Mouse (Mus musculus): ENCODE data around the gene Pdlim3.
A peak's percentile ranks its signal among the peaks of the same experiment; 100 is the strongest.
"Not testable (repeated sequence)": the region's sequence is repeated elsewhere in the genome, so short reads cannot be mapped to it uniquely, and the experiment has no call there.

Pdlim3 gene

DNA sequence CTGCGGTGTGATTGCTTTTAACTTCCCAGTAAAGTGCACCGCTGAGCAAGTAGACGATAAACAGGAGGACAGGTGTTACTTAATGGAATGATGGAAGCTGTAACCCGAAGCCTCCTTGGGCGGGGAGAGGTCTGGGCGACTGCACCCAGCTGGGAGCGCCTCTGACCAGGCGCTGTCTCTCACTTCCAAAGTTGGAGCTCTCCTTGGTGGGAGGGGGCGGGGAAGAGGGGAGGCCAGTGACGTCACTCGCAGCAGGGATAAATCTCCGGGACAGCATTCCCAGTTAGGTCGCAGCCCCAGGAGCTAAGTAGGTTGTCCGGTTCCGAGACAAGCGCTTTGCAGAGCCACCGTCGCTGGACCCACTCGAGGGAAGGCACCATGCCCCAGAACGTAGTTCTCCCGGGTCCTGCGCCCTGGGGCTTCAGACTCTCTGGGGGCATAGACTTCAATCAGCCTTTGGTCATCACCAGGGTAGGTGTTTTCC lies at the start of gene Pdlim3:
TSS of gene Pdlim3 (plus strand) at position 260 of the 484 bp plus-strand sequence.
- ATAC-seq (ENCODE audit: insufficient number of reproducible peaks, low FRiP score, low TSS enrichment), result no peak

DNA sequence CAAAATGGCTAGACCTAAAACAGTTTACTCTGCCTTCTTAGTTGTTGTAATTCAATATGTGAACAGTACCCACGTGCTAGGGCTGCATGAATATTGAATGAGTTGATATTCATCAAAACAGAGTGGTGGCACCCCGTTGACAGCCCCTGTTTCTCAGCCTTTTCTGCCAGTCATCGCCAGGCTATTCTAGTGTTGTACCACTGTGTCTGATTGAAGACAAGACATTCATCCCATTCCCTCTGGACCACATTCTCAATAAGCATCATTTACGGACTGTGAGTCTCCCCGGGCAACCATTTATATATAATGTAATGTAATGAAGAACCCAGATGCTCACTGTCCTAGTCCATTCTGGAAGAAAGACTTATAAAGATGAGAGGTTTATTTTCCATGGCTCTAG lies 42.0 kb upstream of the Pdlim3 start:
- no peak for ATAC-seq (ENCODE audit: insufficient number of reproducible peaks, low FRiP score, low TSS enrichment)

DNA sequence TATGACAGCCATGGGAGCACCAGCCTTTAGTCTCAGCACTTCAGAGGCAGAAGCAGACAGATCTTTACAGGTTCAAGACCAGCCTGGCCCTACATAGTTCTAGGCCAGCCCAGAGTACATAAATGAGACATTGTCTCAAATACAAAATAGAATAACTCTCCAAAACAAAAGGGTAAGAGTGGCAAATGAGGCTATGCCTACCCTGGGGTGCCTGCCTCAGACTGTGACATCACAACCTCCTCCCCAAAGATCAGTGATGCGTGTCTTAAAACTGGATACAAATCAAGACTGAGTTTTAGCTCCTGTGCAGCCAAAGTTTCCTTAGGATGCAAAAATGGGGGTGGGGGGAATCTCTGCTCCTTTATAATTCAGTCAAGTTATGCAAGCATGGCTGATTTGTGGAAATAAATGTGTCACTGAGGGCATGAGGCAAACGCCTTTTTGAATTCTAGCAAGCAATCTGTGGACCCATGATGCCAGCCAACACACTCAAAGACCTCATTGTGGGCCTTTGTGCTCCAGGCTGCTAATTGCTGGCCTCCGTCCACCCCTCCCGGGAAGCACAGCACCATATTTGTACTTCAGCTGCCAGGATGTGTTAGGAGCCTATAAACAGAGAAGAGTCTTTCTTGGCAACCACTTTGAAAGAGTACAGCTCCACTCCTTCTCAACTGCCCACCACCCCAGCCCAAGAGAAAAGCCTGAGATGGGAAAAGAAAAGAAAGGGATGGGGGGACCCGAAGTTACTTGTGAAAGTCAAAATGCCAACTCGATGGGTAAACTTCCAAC lies 41.0 kb upstream of the Pdlim3 start:
- ATAC-seq (ENCODE audit: insufficient number of reproducible peaks, low FRiP score, low TSS enrichment), result peak; percentile 45; the same call in 1 of the 2 replicates

DNA sequence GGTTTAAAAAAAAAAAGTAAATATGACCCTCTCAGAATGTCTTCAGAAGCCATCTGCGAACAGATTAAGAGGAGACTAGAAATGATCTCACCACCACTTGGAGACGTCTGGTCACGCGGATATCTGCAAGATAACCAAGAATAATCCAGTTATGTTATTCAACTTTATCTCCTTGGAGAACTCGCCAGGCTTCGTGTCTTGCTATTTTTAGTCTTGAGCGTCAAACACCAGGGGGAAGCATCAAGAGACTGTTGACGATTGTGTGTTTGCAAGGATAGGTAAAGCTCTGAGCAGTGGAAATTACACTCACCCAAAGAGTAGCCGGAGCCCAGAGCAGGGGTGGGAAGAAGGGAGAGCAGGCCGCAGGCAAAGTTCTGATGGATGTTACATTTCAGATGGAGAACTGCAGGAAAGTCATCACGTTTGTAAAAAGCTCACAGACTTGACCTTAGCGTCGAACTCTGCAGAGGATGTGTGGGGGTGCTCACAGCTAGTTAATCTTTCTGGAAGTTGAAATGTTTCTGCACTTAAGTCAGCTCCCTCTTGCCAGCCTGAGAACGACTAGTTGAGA lies 40.3 kb upstream of the Pdlim3 start:
- ATAC-seq (ENCODE audit: insufficient number of reproducible peaks, low FRiP score, low TSS enrichment), result no peak

DNA sequence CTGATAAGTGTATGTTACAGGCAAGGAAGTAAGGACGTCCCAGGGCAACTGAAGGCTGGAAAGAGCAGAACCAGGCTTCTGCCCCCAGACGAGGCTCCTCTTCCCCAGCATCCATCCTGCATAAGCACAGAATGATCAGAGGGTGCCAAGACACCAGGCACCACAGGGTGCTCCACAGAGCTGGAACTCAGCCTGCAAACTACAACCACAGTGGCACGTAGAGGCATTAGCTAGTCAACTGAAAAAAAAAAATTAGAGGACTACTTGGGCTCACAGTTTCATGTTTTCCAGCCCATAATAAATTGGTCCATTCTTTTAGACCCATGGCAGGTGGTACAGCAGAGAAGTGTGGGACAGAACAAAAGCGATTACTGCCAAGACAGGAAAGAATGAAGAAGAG lies 39.4 kb upstream of the Pdlim3 start:
- no peak for ATAC-seq (ENCODE audit: insufficient number of reproducible peaks, low FRiP score, low TSS enrichment)

DNA sequence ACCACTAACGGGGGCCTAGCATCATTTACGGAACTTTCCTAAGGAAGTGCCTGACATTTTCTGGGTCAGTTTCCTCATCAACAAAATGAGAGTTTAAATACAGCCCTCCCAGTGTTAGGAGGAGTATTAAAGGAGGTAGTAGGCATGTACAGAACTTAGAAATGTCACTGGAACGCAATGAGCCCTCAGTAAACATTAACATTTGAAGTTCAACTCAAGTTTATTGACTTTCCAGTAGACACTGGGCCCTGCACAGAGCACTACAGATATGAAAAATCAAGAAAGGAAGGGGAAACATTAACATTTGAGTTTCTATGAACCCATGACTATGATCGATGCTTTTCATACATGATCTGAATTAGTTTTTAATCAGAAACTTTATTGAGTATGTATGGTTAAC lies 30.1 kb upstream of the Pdlim3 start:
- ATAC-seq (ENCODE audit: insufficient number of reproducible peaks, low FRiP score, low TSS enrichment), result no peak

DNA sequence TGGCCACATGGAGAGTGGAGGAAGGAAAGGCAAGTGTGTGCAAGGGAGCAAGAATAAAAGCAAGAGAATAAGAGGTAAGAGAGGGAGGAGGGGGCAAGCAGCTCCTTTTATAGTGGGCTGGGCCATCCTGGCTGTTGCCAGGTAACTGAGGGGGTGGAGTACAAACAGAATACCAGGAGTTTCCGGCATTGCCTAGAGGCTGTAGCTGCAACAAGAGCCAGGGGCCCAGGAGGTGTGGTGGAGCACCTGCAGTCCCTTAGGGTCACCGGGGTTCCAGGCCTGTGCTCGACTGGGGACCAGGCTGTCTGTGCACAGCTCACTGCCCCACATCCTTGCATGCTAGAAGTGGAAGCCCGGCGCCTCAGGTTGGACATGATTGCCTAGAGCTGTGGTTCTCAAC lies 27.5 kb upstream of the Pdlim3 start:
- no peak for ATAC-seq (ENCODE audit: insufficient number of reproducible peaks, low FRiP score, low TSS enrichment)

DNA sequence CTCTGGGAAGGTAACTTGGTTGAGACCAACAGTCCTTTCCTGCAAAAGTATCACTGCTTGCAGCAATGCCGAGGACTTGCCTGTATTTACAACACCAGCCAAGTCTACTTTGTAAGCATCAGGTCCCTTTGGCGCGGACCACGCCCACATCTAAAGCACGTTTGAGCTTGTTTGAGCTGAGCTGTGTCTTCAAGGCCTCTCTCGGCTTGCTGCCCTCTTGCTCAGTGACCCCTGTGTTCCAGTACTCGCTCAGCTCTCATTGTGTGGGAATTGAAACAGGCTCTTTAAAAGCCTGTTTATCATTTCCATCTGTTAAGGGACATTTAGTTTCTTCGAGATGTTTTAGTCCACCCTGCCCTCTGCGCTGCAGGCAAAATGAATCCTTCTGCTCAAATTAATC lies 26.9 kb upstream of the Pdlim3 start:
- ATAC-seq (ENCODE audit: insufficient number of reproducible peaks, low FRiP score, low TSS enrichment), result no peak

DNA sequence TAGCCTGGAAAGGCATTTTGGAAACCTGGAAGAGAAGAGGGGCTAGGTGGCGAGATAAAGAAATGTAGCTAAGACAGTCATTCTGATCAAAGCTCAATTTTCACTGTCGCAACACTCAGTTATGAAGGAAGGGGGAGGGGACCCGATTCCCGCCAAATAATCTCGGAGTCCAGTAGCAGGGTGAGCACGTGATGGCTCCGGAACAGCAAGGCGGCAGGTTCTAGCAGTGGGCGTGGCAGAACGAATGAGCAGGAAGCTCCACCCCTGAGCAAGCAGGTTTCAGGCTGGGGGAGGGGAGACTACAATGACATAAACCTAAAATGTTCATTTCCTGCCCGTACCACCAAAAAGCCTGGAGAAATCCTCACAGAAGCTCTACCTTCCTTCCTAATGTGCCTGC lies 13.7 kb upstream of the Pdlim3 start:
- not testable (repeated sequence) for ATAC-seq (ENCODE audit: insufficient number of reproducible peaks, low FRiP score, low TSS enrichment)

DNA sequence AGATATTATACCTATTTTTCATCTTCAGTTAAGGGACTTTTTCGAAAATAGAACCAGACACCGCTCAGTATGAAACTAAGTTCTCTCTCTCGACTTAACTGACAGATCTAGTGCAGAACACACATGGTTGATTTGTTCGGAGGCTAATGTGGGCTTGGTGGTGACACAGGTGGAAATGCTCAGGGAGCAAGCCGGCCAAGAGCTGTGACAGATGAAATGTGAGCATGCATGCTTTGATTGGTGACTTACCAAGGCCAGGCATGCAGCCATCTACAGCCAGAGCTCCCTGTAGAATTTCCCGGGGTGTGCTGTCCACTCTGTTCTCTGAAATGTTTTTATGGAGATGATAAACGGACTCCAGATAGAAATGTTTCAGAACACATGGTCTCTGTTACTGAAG lies 13.2 kb upstream of the Pdlim3 start:
- no peak for ATAC-seq (ENCODE audit: insufficient number of reproducible peaks, low FRiP score, low TSS enrichment)

DNA sequence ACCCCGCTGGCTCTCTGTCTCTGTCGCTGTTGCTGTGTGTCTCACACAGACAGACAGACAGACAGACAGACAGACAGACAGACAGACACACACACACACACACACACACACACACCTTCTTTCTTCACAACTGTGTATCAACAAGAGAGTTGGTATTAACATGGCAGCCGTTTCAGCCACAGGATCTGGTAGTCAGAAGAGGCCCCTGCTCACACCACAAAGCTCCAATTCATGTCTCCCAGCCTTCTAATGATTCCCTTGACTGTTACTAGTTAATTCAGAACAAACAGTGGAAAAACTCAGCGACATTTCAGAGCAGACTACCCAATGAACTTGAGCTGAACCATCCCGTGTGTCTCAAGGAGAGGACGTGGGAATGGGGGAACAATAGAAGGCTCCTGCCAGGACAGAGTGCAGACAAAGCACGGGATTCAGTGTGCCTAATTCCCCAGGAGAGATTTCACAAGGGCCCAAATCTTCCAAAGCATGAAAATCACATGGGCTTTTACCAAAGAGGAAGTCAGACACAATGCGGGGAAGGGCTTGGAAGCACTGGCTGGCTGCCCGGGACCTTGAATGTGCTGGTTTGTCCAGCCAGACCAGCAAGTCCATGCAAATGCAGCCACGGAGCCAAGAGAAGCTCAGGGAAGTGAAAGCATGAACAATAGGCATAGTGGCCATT lies 10.2 kb upstream of the Pdlim3 start:
- no peak for ATAC-seq (ENCODE audit: insufficient number of reproducible peaks, low FRiP score, low TSS enrichment)

DNA sequence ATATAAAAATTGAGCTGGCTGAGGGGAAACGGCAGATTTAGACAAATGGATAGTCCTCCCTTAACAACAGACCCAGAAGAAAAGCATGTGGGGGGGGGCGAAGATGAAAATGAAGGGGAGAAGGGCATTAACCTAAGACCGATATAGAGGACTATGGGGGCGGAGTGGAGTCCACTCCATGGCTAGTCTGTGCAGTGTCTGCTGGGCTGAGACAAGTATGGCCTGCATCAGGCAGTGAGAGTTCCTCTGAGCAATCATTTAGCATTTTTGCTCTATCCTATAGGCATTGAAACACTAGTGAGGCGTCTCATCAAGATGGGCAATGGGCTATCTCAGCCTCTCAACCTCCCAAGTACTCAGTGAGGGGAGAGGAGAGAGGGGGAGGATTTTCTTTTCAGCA lies 8.9 kb upstream of the Pdlim3 start:
- no peak for ATAC-seq (ENCODE audit: insufficient number of reproducible peaks, low FRiP score, low TSS enrichment)

DNA sequence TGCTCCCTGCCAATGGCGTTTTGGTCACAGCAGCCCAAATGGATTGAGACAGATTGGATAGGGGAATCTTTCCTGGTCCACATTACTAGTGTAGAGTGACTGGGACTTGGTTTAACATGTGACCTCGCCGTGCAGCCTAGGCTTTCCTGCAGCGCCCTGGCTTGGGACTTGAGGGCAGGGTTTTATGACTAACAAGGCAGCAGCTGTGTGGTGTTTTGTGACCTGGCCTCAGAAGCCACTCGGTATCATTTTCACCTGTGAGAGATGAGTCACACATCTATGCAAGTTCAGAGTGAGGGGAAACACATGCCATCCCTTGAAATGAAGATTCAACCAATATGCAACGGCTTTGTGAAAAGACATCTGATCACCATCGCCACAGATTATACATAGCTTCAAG lies 7.6 kb upstream of the Pdlim3 start:
- no peak for ATAC-seq (ENCODE audit: insufficient number of reproducible peaks, low FRiP score, low TSS enrichment)

DNA sequence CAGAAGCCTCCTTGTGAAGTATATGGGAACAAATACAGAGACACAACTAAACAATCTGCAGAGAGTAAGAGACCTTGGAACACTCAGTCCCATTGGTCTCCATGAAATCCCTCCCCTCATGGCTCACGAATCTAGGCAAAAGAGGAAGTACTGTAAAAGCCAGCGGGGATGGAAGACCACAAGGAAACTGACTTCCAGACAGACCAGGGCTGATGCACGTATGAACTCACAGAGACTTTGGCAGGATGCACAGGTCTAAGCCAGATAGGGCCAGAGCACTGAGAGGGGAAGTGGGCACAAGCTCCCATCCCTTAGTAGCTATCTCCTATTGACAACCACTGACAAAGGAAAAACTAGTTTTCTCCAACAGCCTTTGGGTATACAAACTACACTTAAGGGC lies 4.8 kb upstream of the Pdlim3 start:
- ATAC-seq (ENCODE audit: insufficient number of reproducible peaks, low FRiP score, low TSS enrichment), result no peak

DNA sequence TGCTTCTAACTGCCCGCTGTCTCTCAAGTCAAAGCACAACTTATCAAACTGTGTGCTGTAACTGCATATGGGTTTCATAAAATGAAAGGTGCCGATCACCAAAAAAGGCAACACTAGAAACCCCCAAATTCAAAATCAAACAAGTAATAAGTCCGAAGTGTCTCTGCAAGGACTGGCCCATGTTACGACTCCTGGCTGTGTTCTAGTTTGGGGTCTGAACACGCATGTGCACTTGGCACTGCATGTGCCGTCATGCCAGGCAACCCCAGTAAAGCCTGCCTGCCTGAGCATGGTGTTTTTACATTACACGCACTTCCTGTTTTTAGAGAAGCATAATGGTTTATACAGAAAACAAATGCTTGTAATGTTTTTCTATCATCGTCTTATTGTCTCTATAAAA lies 3.5 kb upstream of the Pdlim3 start:
- no peak for ATAC-seq (ENCODE audit: insufficient number of reproducible peaks, low FRiP score, low TSS enrichment)

DNA sequence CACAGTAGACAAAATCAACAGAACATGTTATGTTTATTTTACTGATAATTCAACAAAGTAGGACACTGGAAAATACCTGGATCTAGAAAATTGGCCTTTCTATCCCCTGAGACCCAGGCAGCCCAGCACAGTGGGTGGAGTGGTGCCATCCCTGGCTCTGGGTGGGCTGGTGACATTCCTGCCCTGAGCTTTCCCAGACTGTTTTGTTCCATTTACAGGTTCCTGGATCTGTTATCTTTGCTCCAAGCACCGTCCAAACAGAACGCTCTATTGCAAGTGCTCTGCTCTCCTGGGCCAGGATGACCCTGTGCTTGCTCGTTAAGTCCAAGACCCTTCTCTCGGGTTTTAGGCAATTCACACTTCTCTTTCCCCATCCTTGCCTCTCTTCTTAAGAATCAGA lies 1.5 kb upstream of the Pdlim3 start:
- no peak for ATAC-seq (ENCODE audit: insufficient number of reproducible peaks, low FRiP score, low TSS enrichment)

DNA sequence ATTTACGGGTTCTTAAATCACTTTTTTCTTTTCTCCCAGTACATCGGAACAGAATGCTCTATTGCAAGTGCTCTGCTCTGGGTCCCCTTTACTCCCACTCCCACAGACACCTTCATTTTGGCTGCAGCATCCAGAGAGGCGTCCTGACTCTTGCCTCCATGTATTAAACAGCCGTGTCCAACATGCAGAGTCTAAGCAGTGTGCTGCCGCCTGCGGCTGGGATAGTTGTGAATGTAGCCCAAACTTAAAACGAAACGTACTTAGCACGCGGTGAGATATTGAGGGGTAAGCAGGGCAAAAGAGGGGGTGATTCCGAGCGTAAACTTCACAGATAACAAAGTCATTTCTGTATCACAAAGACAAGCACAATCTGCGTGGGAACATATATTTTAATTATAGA lies 709 bp upstream of the Pdlim3 start:
- no peak for ATAC-seq (ENCODE audit: insufficient number of reproducible peaks, low FRiP score, low TSS enrichment)

DNA sequence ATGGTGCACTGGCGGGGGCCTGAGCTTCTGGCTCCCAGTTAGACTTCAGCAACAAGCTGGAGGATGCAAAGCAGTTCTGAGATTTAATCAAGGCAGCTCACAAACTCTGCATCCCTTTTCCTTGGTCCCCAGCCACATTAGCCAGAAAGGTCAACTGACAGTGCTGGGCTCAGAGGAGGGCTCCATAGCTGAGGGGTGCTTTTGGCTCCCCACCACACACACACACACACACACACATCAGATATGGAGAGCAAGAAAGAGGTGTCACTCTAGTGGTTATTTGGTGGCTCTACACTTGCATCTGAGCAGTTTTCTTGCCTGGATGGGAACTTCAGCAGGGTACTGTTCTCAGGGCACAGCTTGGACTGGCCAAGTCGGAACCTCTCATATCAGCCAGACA lies 514 bp downstream of the Pdlim3 start:
- ATAC-seq (ENCODE audit: insufficient number of reproducible peaks, low FRiP score, low TSS enrichment), result no peak

DNA sequence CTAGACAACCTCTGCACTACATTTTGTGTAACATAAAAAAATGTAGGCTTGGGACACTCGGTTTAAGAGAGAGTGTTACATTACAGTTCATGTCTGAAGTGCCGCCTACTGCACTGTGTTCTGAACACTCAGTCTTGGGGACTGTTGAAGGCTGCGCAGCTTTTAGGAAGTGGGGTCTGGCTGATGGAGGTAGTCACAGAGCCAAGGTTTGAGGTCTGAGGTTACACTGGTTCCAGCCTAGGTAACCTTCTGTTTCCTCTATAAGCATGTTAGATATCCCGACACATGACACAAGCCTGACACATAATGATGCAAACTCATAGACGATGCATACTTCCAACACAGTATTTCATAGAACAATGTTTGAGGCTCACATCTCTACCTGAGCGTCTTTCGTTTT lies 4.5 kb downstream of the Pdlim3 start:
- ATAC-seq (ENCODE audit: insufficient number of reproducible peaks, low FRiP score, low TSS enrichment), result no peak

DNA sequence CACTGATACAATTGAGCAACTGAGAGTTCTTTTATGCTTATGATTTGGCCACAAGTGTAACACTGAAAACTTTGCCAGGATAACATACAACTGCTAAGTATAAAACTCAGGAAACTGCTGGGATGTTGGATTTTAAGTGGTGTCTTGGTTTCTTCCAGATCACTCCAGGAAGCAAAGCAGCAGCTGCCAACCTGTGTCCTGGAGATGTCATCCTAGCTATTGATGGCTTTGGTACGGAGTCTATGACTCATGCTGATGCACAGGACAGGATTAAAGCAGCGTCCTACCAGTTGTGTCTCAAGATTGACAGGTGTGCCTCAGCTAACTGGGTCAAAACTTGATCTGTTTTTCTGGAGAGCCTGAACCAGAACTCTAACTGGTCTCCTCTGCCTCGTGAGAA lies 11.3 kb downstream of the Pdlim3 start:
- no peak for ATAC-seq (ENCODE audit: insufficient number of reproducible peaks, low FRiP score, low TSS enrichment)

DNA sequence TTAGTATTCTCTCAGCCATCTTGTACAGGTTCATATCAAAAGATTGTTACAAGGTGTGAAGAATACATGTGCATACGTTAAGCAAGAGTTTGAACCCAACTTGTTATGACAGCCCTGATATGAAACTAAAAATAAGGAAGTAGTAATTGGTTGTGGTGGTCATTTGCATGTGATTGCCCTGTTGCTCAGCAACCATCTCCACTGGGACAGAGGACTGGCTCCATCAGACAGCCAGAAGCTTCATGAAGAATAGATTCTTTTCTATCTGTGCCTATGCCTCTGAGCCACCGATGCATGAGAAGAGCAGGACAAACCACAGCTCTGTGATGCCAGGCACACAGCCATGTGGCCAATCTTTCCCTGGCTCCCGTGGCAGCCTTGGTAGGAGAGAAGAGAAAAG lies 14.5 kb downstream of the Pdlim3 start:
- no peak for ATAC-seq (ENCODE audit: insufficient number of reproducible peaks, low FRiP score, low TSS enrichment)

DNA sequence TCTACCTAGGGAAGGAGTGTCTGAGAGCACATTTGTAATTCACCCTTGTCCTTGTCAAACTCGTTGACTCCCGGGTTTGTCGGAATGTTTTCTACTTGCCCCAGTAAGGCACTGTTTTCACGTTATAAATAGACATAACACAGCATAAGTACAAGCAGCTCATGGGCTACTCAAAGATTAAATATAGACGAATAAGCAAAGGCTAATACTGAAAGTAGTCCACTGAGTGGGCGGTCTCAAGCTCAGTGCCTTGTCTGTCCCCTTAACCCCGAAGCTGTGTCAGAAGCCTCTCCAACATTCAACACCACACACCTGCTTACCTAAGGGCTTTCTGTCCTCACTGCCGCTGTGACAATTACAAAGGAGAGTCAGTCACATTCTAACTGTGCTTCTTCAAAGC lies 16.4 kb downstream of the Pdlim3 start:
- ATAC-seq (ENCODE audit: insufficient number of reproducible peaks, low FRiP score, low TSS enrichment), result no peak
